Mouse (Mus musculus) cerebellum, postnatal 4 days (tissue): ENCODE data around the gene Ilk.

Experiments
- DNase-seq, 2 experiments: peaks; one replicate each; pipeline ENCODE4 v3.0.0; 2022; ENCODE audit warnings: low spot score in 2 of 2, mixed read lengths in 1 of 2

Ilk gene

DNA sequence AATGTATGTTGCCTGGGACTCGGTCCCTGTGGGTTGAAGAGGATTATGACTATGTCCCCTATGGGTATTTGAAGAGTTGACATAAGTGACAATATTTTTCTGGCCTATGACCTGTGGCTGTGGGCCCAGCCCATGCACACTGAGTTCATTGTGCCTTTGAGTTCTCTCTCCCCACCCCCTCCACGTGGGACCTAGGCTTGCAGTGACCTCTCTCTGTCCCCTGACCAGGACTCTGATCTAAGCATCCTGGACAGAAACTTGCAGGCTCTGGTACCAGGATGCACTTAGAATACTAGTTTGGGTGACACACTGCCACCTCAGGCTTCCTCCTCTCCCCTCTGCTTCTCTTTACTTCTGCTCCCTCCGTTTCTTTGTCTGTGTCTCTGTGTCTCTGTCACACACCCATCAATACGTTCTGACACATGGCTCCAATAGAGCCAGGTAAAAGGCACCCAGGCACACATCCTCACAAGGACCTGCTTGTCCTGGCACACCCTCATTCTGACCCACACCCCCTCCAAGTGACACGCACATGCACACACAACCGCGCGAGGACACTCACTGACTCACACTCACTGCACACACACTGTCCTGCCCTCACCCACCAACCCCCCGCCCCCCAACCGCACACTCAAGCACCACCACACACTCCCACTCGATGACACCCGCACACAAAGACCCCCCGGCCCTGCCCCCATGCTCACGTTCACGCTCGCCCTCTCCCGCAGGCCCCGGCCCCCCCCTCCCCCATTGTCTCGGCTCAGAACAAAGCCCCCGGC, 50.3 kb downstream of the Ilk start:
- no peak for DNase-seq

DNA sequence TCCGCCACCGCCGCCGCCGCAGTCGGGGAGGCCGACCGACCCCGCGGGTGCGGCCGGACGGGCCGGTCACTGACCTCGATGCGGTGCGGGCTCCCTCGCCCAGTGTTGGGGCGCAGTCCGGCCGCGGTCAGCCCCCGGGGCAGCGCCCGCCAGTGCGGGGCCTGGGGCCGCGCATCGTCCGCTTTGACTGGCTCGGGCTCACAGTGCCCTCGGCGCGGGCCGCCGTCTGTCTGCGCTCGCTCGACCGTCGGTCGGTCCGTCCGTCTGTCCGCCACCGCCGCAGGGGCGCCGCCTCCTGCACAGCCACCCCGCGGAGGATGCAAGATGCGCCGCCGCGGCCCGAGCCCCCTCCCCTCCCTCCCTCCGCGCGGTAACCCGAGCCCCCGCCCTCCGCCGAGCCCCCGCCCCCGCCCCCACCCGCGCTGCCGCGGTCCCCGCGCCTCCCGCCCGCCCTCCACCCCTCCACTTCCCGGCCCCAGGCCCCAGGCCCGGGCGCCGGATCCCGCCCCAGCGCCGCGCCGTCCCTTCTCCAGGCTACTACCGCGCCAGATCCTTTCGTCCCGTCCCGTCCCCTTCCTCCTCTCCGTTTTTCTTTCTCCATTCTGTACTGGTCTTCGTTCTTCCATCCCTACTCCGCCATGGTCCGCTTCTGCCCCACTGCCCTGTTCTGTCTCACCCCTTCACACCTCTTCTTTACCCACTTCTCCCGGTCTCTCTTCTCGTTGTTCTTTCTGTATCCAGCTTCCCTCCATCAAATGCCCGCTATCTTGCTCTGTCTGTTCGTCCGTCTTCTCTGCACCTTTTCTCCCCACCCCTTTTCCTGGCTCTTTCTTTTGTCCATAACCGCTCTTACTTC, 51.1 kb downstream of the Ilk start, which contains the start of gene Dchs1:
TSS of gene Dchs1 (minus strand) at position 370 of the 856 bp plus-strand sequence.
- DNase-seq = peak in 1 of 2 experiments; percentile 62

DNA sequence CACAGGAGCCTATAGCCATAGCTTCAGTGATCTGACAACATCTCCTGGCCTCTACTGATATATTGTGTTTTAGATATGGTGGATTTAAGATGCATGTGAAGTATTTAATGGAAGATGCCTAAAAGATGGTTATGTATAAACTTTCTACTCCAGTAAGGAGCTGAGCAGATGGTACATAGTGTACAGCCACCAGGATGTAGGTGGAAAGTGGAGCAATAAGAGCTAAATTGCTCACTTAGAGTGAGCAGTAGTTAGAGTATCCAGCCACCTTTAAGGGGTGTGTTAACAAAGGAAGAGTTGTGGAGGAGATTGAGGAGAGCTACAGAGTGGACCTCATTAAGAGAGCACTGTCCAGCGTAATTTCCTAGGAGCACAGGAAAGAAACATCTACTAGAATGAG, 54.8 kb downstream of the Ilk start:
- no peak for DNase-seq
